Mouse (Mus musculus): ENCODE data around the gene Hoxa4. TPM values are rescaled to one million over a fixed set of nuclear protein-coding genes. Genes with fewer than 3 reads are reported as not detected.

Gene Hoxa4
- polyA plus RNA-seq, 1 experiment from 2014 or later: 7.1 TPM

- peaks cover 15% of the 10 kb centered on the region; the same call in 1 of the 2 replicates for H3K4me1 ChIP-seq
- no peaks in the 10 kb centered on the region for H3K9me3 ChIP-seq
- peak overlapping the region; percentile 82 for H3K4me3 ChIP-seq
- H3K27ac ChIP-seq: peak overlapping the region; percentile 90
- peak overlapping the region; percentile 100 for H3K9ac ChIP-seq
- H3K36me3 ChIP-seq: no peaks in the 10 kb centered on the region
- H3K27me3 ChIP-seq (replicated peaks): peaks cover 17% of the 10 kb centered on the region
- ATAC-seq (ENCODE audit: low FRiP score, low read depth): no peak; the same call in 1 of the 2 replicates
- under 1% methylated on average over 26 of the region's 26 CpGs for WGBS
- H3K4me2 ChIP-seq (replicated peaks): peak overlapping the region; percentile 99
These were observed 35.2 kb upstream of the Hoxa4 start for GRCm38 (mm10) chr6:52226569-52227257.

- Histone ChIP-seq H3K9me3 (no peaks in the 10 kb centered on the region), H3K4me3 (peak overlapping the region; percentile 82), H3K36me3 (no peaks in the 10 kb centered on the region), H3K4me2 (replicated peaks) (peak overlapping the region; percentile 99), H3K4me1 (peaks cover 19% of the 10 kb centered on the region), H3K9ac (peak overlapping the region; percentile 100), H3K27me3 (replicated peaks) (peaks cover 17% of the 10 kb centered on the region), H3K27ac (peak overlapping the region; percentile 90)
- ATAC-seq (ENCODE audit: low FRiP score, low read depth): peak; percentile 46
- under 1% methylated on average over 69 of the region's 69 CpGs for WGBS
These were observed 34.3 kb upstream of the Hoxa4 start for GRCm38 (mm10) chr6:52225612-52226568.

GRCm38 (mm10) chr6:52224895-52225611, 33.5 kb upstream of the Hoxa4 start:
- peak overlapping the region; percentile 82 for H3K4me3 ChIP-seq
- no peaks in the 10 kb centered on the region for H3K36me3 ChIP-seq
- no peak for ATAC-seq (ENCODE audit: low FRiP score, low read depth)
- peaks cover 16% of the 10 kb centered on the region for H3K4me1 ChIP-seq
- peak overlapping the region; percentile 100 for H3K9ac ChIP-seq
- no peaks in the 10 kb centered on the region for H3K9me3 ChIP-seq
- H3K4me2 ChIP-seq (replicated peaks): peak overlapping the region; percentile 99
- H3K27ac ChIP-seq: peak overlapping the region; percentile 90
- peaks cover 12% of the 10 kb centered on the region; the same call in 1 of the 2 replicates for H3K27me3 ChIP-seq (replicated peaks)
- WGBS: under 1% methylated on average over 36 of the region's 36 CpGs

GRCm38 (mm10) chr6:52223939-52224760, 32.6 kb upstream of the Hoxa4 start:
- peak overlapping the region; percentile 90 for H3K27ac ChIP-seq
- peaks cover 20% of the 10 kb centered on the region for H3K4me1 ChIP-seq
- H3K4me3 ChIP-seq: peak overlapping the region; percentile 82
- WGBS: 1% methylated on average over 24 of the region's 24 CpGs
- H3K36me3 ChIP-seq: no peaks in the 10 kb centered on the region
- no peak for ATAC-seq (ENCODE audit: low FRiP score, low read depth)
- peak overlapping the region; percentile 100 for H3K9ac ChIP-seq
- H3K4me2 ChIP-seq (replicated peaks): peak overlapping the region; percentile 99
- peaks cover 12% of the 10 kb centered on the region; the same call in 1 of the 2 replicates for H3K27me3 ChIP-seq (replicated peaks)
- no peaks in the 10 kb centered on the region for H3K9me3 ChIP-seq

DNA sequence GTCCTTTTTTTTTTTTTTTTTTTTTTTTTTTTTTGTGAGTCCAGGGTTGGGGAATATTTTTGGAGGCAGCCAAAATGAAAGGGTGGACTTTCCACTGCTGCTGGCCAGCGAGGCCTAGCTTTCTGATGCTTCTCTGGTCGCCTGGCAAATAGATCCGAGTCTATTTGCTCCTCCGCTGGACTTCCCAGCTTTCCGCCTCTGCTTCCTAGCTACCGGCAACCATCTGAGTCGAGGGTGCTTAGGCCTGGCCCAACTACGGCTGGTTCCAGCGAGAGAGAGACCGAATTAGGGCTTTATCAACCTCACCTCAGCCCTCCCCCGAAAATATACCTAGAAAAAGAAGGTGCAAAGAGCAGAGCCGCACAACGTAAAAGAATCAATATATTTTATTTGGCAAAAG, 31.2 kb upstream of the Hoxa4 start:
- Histone ChIP-seq H3K9ac (peak overlapping the region; percentile 100), H3K36me3 (no peaks in the 10 kb centered on the region), H3K4me3 (peak overlapping the region; percentile 82), H3K4me2 (replicated peaks) (peak overlapping the region; percentile 99), H3K27ac (peak overlapping the region; percentile 99), H3K4me1 (peaks cover 32% of the 10 kb centered on the region), H3K27me3 (replicated peaks) (peaks cover 12% of the 10 kb centered on the region; the same call in 1 of the 2 replicates), H3K9me3 (no peaks in the 10 kb centered on the region)
- ATAC-seq (ENCODE audit: low FRiP score, low read depth): no peak
- WGBS: 6% methylated on average over 13 of the region's 13 CpGs

DNA sequence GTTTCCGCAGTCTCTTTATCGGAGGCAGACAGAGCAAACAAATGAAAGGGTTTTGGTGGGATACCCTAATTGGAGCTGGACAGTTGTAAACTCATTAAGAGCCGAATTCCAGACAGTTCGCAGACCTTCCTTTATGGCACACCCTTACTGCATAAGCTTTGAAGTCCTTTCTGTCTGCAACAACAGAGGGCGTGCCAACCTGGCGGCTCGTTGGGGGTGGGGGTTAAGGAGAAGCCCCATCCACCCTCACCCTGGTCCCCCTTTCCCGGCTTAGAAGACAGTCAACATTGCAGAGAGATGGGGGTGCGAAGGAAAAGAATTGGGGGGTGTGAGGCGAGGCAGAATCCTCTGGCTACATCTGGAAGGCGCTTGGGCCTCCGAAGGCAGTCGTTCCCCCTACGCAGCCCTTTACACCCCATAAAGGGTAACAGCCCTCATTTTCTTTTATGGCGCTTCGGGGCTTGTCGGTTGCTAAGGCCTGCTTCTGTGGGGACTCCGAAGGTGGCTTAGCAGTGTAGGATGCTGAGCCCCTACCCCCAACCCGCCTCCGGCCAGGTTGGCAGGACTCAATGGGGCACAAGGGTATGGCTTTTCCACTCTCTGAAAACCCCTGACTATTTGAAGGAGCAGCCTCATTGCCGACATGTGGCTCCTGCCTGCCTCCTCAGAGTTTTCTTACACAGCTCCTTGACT, 30.6 kb upstream of the Hoxa4 start:
- peak overlapping the region; percentile 99 for H3K27ac ChIP-seq
- H3K4me3 ChIP-seq: peak overlapping the region; percentile 82
- H3K36me3 ChIP-seq: no peaks in the 10 kb centered on the region
- no peaks in the 10 kb centered on the region for H3K9me3 ChIP-seq
- peaks cover 34% of the 10 kb centered on the region for H3K4me1 ChIP-seq
- peak overlapping the region; percentile 100 for H3K9ac ChIP-seq
- peaks cover 12% of the 10 kb centered on the region; the same call in 1 of the 2 replicates for H3K27me3 ChIP-seq (replicated peaks)
- 2% methylated on average over 21 of the region's 21 CpGs for WGBS
- peak overlapping the region; percentile 99 for H3K4me2 ChIP-seq (replicated peaks)
- ATAC-seq (ENCODE audit: low FRiP score, low read depth): peak; percentile 31

DNA sequence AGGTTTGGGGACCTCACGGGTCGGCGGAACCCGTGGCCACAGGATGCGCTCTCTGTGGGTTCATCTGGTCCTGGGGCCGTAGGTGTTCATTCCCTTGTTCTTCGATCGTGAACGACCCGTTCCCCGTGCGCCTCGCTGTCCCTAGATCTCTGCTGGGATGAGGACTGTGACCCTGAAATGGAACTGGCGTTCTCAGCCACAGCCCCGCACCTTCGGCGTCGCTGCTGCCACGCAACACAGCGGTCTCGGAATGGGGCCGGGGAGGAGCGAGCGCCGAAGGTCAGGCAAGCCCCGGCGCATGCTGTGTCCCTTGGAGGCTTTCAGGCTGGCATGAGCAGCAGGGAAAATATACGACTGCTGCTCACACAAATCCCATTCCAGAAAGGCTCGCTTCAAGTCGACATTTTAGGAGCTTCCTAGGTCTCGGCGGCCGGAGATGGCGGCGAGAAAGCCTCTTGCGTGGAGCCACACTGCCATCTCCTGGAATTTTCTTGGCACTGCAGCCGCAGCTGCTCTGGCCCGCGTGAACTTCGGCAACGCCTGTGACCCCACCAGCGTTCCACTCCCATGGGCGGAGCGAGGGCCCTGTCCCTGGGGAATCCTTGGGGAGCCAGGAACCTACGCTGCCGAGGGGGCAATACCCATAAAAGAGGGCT, 29.9 kb upstream of the Hoxa4 start, which contains the start of gene Hoxa7:
Hoxa7 (minus strand) TSS at position 518 of the 656 bp plus-strand sequence.
- peak within 1 kb of the TSS; percentile 99 for H3K27ac ChIP-seq

DNA sequence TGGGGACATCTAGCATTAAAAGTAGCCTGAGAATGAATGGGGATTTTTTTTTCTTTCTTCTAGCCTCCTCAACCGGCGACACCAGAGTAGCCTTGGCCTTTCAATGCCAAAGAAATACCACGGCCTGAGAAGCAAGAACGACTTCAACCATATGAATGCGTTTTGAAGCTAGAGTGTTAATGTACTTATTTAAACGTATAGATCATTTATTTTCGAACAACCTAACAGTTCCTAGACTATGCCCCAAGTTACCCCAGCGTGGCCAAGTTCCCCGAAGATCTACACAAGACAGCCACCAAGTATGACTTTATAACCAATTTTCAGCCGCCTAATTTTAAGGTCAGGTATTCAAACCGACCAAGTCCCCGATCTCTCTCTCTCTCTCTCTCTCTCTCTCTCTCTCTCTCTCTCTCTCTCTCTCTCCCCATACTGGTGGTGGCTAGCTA, 29.3 kb upstream of the Hoxa4 start:
- Histone ChIP-seq H3K27ac (peak overlapping the region; percentile 99), H3K27me3 (replicated peaks) (peaks cover 8% of the 10 kb centered on the region; the same call in 1 of the 2 replicates), H3K9ac (peak overlapping the region; percentile 100), H3K4me2 (replicated peaks) (peak overlapping the region; percentile 99), H3K9me3 (no peaks in the 10 kb centered on the region), H3K36me3 (no peaks in the 10 kb centered on the region), H3K4me1 (peaks cover 33% of the 10 kb centered on the region), H3K4me3 (peak overlapping the region; percentile 82)
- WGBS: under 1% methylated on average over 12 of the region's 12 CpGs
- ATAC-seq (ENCODE audit: low FRiP score, low read depth): no peak

More for the DNA sequence above, 29.9 kb upstream of the Hoxa4 start, which contains the start of gene Hoxa7:
- peak; percentile 55 for ATAC-seq (ENCODE audit: low FRiP score, low read depth)
- Histone ChIP-seq H3K36me3 (no peaks in the 10 kb centered on the region), H3K27me3 (replicated peaks) (peaks cover 9% of the 10 kb centered on the region; the same call in 1 of the 2 replicates), H3K9ac (peak within 1 kb of the TSS; percentile 100), H3K4me2 (replicated peaks) (peak within 1 kb of the TSS; percentile 99), H3K9me3 (no peaks in the 10 kb centered on the region), H3K4me3 (peak within 1 kb of the TSS; percentile 82), H3K4me1 (peaks cover 33% of the 10 kb centered on the region)
- under 1% methylated on average over 46 of the region's 46 CpGs for WGBS

GRCm38 (mm10) chr6:52220003-52220864, 28.7 kb upstream of the Hoxa4 start:
- peaks cover 34% of the 10 kb centered on the region for H3K4me1 ChIP-seq
- 4% methylated on average over 32 of the region's 32 CpGs for WGBS
- peak overlapping the region; percentile 82 for H3K4me3 ChIP-seq
- 0 out of 2 replicates have a peak, but pooled peaks cover under 1% of the 10 kb centered on the region for H3K27me3 ChIP-seq (replicated peaks)
- ATAC-seq (ENCODE audit: low FRiP score, low read depth): no peak
- no peaks in the 10 kb centered on the region for H3K9me3 ChIP-seq
- H3K9ac ChIP-seq: peak overlapping the region; percentile 100
- peak overlapping the region; percentile 99 for H3K4me2 ChIP-seq (replicated peaks)
- H3K27ac ChIP-seq: peak overlapping the region; percentile 99
- H3K36me3 ChIP-seq: no peaks in the 10 kb centered on the region
